Mouse (Mus musculus) kidney, embryonic 16.5 days (tissue): ENCODE data around the gene Dgcr2. TPM values are rescaled to one million over a fixed set of nuclear protein-coding genes. Genes with fewer than 3 reads are reported as not detected.
A peak's percentile ranks its signal among the peaks of the same experiment; 100 is the strongest.

Source experiments
- ATAC-seq: fragments of 200-750 bp; cut with Nextera tagmentation; 2 replicates; pipeline ENCODE4 v1.8.0; 2017; ENCODE audit warnings: moderate TSS enrichment; ENCODE audit not compliant: low FRiP score, low TSS enrichment
- H3K27ac ChIP-seq: fragments of 300-500 bp; sonication (generic); 2 replicates; pipeline ENCODE4 v1.5.1; 2014; ENCODE audit warnings: low read length
- H3K27me3 ChIP-seq: fragments of 300-500 bp; sonication (generic); 2 replicates; pipeline ENCODE4 v1.6.1; 2014; ENCODE audit warnings: low read length, control low read depth, mixed read lengths; ENCODE audit not compliant: insufficient read depth
- H3K36me3 ChIP-seq: fragments of 300-500 bp; sonication (generic); 2 replicates; pipeline ENCODE4 v1.6.1; 2014; ENCODE audit warnings: low read length, control low read depth, mixed read lengths; ENCODE audit not compliant: insufficient read depth
- H3K4me1 ChIP-seq: fragments of 300-500 bp; sonication (generic); 2 replicates; pipeline ENCODE4 v1.6.1; 2014; ENCODE audit warnings: low read length, control low read depth, mixed read lengths; ENCODE audit not compliant: insufficient read depth
- H3K4me2 ChIP-seq: fragments of 300-500 bp; sonication (generic); replicated peaks from 2 replicates; pipeline ENCODE4 v1.6.1; 2014; ENCODE audit warnings: low read depth, low read length
- H3K4me3 ChIP-seq: fragments of 300-500 bp; sonication (generic); 2 replicates; pipeline ENCODE4 v1.5.1; 2014; ENCODE audit warnings: mild to moderate bottlenecking, low read length
- H3K9ac ChIP-seq: fragments of 300-500 bp; sonication (generic); replicated peaks from 2 replicates; pipeline ENCODE4 v1.6.1; 2014; ENCODE audit warnings: low read length
- H3K9me3 ChIP-seq: fragments of 300-500 bp; sonication (generic); 2 replicates; pipeline ENCODE4 v1.6.1; 2016; ENCODE audit warnings: low read length, control low read depth
- WGBS: fragments of 180-500 bp; shearing (Covaris S2); extraction: QIAGEN DNeasy Blood & Tissue Kit; methylation state at CpG from one replicate; pipeline ENCODE4 v1.1.7; 2014; 5-methylcytosine and 5-hydroxymethylcytosine counted together
- polyA plus RNA-seq: library from polyadenylated mRNA; unstranded; fragments of >200 nt; fragmentation: Nextera tagmentation; extraction: Ambion mirVana; gene quantifications from 2 replicates; pipeline ENCODE4 v1.2.1, GENCODE M21; 2015

The Dgcr2 gene
- polyA plus RNA-seq, 1 experiment from 2014 or later: 107 TPM

DNA sequence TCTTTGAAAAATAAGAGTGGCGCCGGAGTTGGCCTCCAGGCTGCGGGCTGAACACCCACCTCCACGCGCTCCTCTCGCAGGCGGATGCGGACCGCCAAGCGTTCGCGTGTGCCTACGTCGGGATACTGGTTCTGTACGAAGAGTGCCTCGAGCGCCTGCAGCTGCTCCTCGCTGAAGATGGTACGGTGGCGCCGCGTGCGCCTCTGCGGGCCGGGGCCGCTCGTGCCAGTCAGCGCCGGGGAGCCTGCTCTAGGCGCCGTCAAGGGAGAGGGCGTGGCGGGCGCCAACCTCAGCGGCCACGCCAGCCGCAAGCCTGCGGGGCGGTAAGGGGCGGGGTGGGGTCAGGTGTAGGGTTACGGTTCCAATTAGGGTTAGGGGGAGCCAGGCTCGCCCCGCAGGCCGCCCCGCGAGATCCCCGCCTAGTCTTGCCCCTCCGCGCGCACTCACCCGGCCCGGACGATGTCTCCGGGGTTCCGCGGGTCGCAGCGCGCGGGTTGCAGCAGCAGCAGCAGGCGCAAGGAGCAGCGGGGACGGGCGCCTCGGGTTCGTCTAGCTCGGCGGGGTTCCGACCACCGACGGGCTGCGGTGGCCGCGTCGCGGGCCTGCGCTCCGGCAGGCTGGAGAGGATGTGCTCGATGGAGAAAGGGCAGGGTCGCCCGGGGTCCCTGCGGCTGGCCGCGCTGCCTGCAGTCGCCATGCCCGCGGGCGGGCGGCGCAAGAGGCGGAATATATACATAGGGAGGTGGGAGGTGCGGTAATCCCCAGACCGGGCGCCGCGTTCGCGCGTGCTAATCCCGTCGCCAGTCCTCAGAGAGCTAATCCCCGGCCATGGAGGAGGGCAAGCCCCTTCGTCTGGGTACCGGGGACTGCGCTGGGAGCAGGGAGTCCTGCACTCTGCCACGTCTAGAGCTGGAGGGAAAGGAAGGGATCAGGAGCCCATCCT is 16.2 kb upstream of the Dgcr2 start, which contains the start of gene Gsc2:
TSS of gene Gsc2 (minus strand) at position 753 of the 943 bp plus-strand sequence.
- H3K9ac ChIP-seq: peak within 1 kb of the TSS; percentile 40
- peak within 1 kb of the TSS; percentile 74 for H3K4me2 ChIP-seq
- peaks cover 21% of the 10 kb centered on the region for H3K4me1 ChIP-seq
- H3K9me3 ChIP-seq: no peaks in the 10 kb centered on the region
- ATAC-seq: peak; percentile 11; the same call in 1 of the 2 replicates
- H3K4me3 ChIP-seq: peak within 1 kb of the TSS; percentile 45
- WGBS: under 1% methylated on average over 99 of the region's 106 CpGs
- no peaks in the 10 kb centered on the region for H3K36me3 ChIP-seq
- no peak within 1 kb of the TSS for H3K27ac ChIP-seq
- H3K27me3 ChIP-seq: peaks cover 65% of the 10 kb centered on the region

DNA sequence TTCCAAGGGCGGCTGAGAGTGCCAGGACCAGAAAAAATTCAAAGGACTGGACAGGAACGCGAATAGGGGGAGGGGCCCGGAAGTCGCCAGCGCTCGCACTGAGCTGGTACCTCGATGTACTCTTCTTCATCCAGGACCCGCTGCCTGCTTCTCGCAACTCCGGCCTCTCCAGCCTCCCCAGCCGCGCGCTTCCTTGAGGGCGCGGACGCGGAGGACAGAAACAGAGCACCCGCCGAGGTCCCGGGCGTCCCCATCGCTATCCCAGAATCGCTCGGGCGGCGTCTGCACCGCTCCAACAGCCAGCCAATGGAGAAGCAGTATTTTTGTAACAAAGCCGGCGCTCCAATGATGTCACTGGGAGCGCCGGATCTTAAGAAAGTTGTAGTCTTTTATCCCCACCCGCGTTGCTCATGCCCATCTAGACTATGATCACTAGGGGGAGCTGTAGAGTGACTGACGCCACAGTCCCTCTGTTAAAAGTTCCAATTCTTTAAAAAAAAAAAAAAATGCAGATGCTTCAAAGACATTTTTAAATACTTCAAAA is 12.8 kb upstream of the Dgcr2 start, which contains the start of gene Ess2:
TSS of gene Ess2 (minus strand) at position 297 of the 544 bp plus-strand sequence.
- 0% methylated on average over 35 of the region's 35 CpGs for WGBS
- Histone ChIP-seq H3K4me3 (peak within 1 kb of the TSS; percentile 94), H3K9me3 (no peaks in the 10 kb centered on the region), H3K4me2 (peak within 1 kb of the TSS; percentile 97), H3K36me3 (peaks cover 26% of the 10 kb centered on the region), H3K27me3 (peaks cover 46% of the 10 kb centered on the region), H3K9ac (peak within 1 kb of the TSS; percentile 75), H3K4me1 (peaks cover 21% of the 10 kb centered on the region), H3K27ac (no peak within 1 kb of the TSS)
- peak; percentile 93 for ATAC-seq

- no peak for ATAC-seq
These were observed 2.3 kb downstream of the Dgcr2 start for GRCm38 (mm10) chr16:17896091-17896490.

GRCm38 (mm10) chr16:17893923-17894322 is 4.4 kb downstream of the Dgcr2 start, which contains the start of gene Tssk1:
TSS of gene Tssk1 (plus strand) at chr16:17894223.
- H3K27ac ChIP-seq: no peak within 1 kb of the TSS
- no peak within 1 kb of the TSS for H3K9ac ChIP-seq
- H3K4me2 ChIP-seq: no peak within 1 kb of the TSS
- H3K27me3 ChIP-seq: no peaks in the 10 kb centered on the region
- no peak for ATAC-seq
- WGBS: 78% methylated on average over 2 of the region's 2 CpGs
- peaks cover 15% of the 10 kb centered on the region for H3K4me1 ChIP-seq
- peaks cover 11% of the 10 kb centered on the region; the same call in 1 of the 2 replicates for H3K36me3 ChIP-seq
- no peaks in the 10 kb centered on the region for H3K9me3 ChIP-seq
- H3K4me3 ChIP-seq: no peak within 1 kb of the TSS

More at GRCm38 (mm10) chr16:17896091-17896490, 2.3 kb downstream of the Dgcr2 start:
- H3K4me3 ChIP-seq: no peak overlapping the region
- H3K4me1 ChIP-seq: no peaks in the 10 kb centered on the region
- no peak overlapping the region for H3K9ac ChIP-seq
- no peak overlapping the region for H3K27ac ChIP-seq
- H3K9me3 ChIP-seq: no peaks in the 10 kb centered on the region
- peaks cover 21% of the 10 kb centered on the region for H3K36me3 ChIP-seq
- no peak overlapping the region for H3K4me2 ChIP-seq
- no peaks in the 10 kb centered on the region for H3K27me3 ChIP-seq

DNA sequence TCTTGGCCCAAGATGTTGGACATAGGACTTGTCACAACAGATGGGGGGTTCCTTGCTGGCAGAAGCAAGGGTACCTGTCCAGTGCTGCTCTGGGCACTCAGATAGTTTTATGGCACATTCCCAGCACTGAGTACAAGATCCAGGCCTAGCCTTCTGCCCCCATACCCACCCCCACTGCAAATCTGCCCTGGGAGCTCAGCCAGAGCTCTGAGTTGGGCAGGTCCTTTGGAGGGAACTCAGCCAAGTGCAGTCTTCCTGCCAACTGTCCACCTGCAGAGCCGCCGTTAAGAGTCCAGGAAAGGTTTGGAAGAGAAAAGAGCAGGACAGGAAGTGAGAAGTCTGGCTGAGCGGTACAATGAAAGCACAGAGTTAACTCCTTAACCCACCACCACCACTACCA is 5.8 kb downstream of the Dgcr2 start:
- H3K9me3 ChIP-seq: no peaks in the 10 kb centered on the region
- peaks cover 4% of the 10 kb centered on the region; the same call in 1 of the 2 replicates for H3K36me3 ChIP-seq
- H3K9ac ChIP-seq: no peak overlapping the region
- H3K4me3 ChIP-seq: no peak overlapping the region
- ATAC-seq: no peak
- WGBS: 61% methylated on average over 3 of the region's 3 CpGs
- no peak overlapping the region for H3K27ac ChIP-seq
- H3K27me3 ChIP-seq: no peaks in the 10 kb centered on the region
- H3K4me1 ChIP-seq: peaks cover 15% of the 10 kb centered on the region
- no peak overlapping the region for H3K4me2 ChIP-seq

GRCm38 (mm10) chr16:17891567-17891959 is 6.8 kb downstream of the Dgcr2 start, which contains the start of gene Gm20518:
TSS of gene Gm20518 (minus strand) at chr16:17891671.
- H3K9me3 ChIP-seq: no peaks in the 10 kb centered on the region
- H3K4me2 ChIP-seq: peak within 1 kb of the TSS; percentile 85
- peak within 1 kb of the TSS; percentile 96 for H3K4me3 ChIP-seq
- ATAC-seq: peak; percentile 98
- H3K27ac ChIP-seq: peak within 1 kb of the TSS; percentile 96
- peak within 1 kb of the TSS; percentile 98 for H3K9ac ChIP-seq
- H3K4me1 ChIP-seq: peaks cover 15% of the 10 kb centered on the region
- H3K27me3 ChIP-seq: no peaks in the 10 kb centered on the region
- peaks cover 4% of the 10 kb centered on the region; the same call in 1 of the 2 replicates for H3K36me3 ChIP-seq
- 0% methylated on average over 36 of the region's 38 CpGs for WGBS

GRCm38 (mm10) chr16:17890917-17891566 is 7.3 kb downstream of the Dgcr2 start:
- under 1% methylated on average over 32 of the region's 44 CpGs for WGBS
- Histone ChIP-seq H3K9me3 (no peaks in the 10 kb centered on the region), H3K4me2 (peak overlapping the region; percentile 85), H3K9ac (peak overlapping the region; percentile 98), H3K4me1 (peaks cover 15% of the 10 kb centered on the region), H3K27ac (peak overlapping the region; percentile 96), H3K4me3 (peak overlapping the region; percentile 96), H3K36me3 (peaks cover 4% of the 10 kb centered on the region; the same call in 1 of the 2 replicates), H3K27me3 (no peaks in the 10 kb centered on the region)
- peak; percentile 80 for ATAC-seq

DNA sequence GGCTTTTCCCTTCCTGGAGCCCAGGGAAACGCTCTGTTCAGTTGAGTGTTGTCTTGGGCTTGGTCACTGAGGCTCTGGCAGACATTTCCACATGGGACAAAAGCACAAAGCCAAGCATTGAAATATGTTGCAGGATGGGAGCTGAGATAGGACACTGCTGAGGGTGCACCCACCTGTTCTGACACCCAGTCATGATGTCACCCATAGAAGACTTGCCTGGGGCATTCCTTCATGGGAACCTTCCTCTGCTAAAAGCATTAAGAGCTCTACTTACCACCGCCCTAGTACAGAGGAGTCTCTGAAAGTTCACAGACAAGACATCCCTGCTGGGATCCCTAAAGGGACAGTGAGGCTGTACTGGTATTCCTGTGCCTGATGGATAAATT is 8.0 kb downstream of the Dgcr2 start:
- Histone ChIP-seq H3K27ac (no peak overlapping the region), H3K9me3 (no peaks in the 10 kb centered on the region), H3K4me3 (peak overlapping the region; percentile 96), H3K4me1 (peaks cover 15% of the 10 kb centered on the region), H3K27me3 (no peaks in the 10 kb centered on the region), H3K4me2 (peak overlapping the region; percentile 85), H3K36me3 (peaks cover 4% of the 10 kb centered on the region; the same call in 1 of the 2 replicates), H3K9ac (peak overlapping the region; percentile 98)
- WGBS: 45% methylated on average over 2 of the region's 2 CpGs
- ATAC-seq: no peak

DNA sequence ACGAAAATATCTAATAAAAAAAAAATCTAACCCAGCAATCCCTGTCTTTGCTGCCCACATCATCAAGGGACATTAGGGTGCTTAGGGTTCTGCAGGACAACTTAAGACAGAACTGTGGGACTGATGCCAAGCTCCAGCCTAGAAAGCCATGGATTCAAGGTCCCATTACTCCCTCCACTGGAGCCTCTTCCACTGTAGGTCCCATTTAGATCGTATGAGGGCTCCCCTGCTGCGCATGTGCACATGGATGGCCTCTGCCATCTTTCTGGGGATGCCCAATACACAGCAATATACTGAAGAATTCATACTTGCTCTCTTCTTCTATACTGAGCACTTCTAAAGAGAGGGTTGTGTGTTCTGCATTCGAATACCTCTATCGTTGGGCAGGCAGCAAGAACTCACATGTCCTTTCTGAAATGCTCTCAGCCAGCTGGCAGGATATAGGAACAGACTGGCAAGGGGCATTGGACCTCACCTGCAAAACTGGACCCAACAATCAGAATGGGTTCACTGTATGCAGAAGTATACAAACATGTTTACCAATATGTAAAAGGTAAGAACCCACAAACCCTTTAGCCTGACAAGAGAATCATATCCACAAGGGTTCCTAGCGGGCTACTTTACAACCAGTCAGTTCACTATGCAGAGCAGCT is 8.5 kb downstream of the Dgcr2 start:
- Histone ChIP-seq H3K9me3 (no peaks in the 10 kb centered on the region), H3K27me3 (no peaks in the 10 kb centered on the region), H3K4me3 (peak overlapping the region; percentile 96), H3K9ac (peak overlapping the region; percentile 98), H3K27ac (no peak overlapping the region), H3K4me1 (peaks cover 15% of the 10 kb centered on the region), H3K36me3 (peaks cover 4% of the 10 kb centered on the region; the same call in 1 of the 2 replicates), H3K4me2 (peak overlapping the region; percentile 85)
- ATAC-seq: no peak
- WGBS: 81% methylated on average over 6 of the region's 6 CpGs
